Mouse (Mus musculus) liver, adult 2 months (tissue): ENCODE measurements around the gene Pigo.

ENCODE experiments used
- CTCF ChIP-seq: fragments of 200-500 bp; IDR thresholded peaks from 2 replicates; pipeline ENCODE4 v1.5.1; 2011; ENCODE audit warnings: low read depth, low read length, control low read depth
- POLR2A ChIP-seq: fragments of 200-500 bp; IDR thresholded peaks from 2 replicates; pipeline ENCODE4 v1.6.1; 2011; ENCODE audit warnings: low read length, control low read depth; ENCODE audit not compliant: insufficient read depth; ENCODE audit errors: extremely low read depth

GRCm38 (mm10) chr4:42972952-42973351, 52.7 kb downstream of the Pigo start:
- TF ChIP-seq POLR2A (no peak), CTCF (no peak)
